Mouse (Mus musculus): ENCODE measurements at regions not wholly inside any gene's neighbourhood (a gene's known extent, or its start where the extent isn't known, plus 50 kb on each side); places are given as distances from the start of the nearest gene placed in this dataset.

- TF ChIP-seq CTCF (IDR thresholded peaks at IDR 0.05 in 2 of 3, conservative IDR thresholded peaks at IDR 0.05 in 1 of 3; ENCODE audit: control insufficient read depth in 1 of 3, insufficient read depth in 1 of 3, low read depth in 2 of 3, low read length in 3 of 3, poor library complexity in 1 of 3, severe bottlenecking in 1 of 3) (no peak), CHD1 (IDR thresholded peaks at IDR 0.05; ENCODE audit: low read depth, low read length) (no peak), MXI1 (IDR thresholded peaks at IDR 0.05; ENCODE audit: low read depth, low read length) (no peak), MYC (IDR thresholded peaks at IDR 0.05; ENCODE audit: low read depth, low read length) (no peak)
These were observed 242.1 kb upstream of the Jun start for GRCm38 (mm10) chr4:95294110-95294509.
